Mouse (Mus musculus) C2C12 (cell line): ENCODE measurements at regions not wholly inside any gene's neighbourhood (a gene's known extent, or its start where the extent isn't known, plus 50 kb on each side); places are given as distances from the start of the nearest gene placed in this dataset.

Experiments used
- H3K27me3 ChIP-seq: one replicate; pipeline ENCODE4 v1.6.1; 2011; ENCODE audit not compliant: control insufficient read depth, insufficient read depth, insufficient read length
- H3K36me3 ChIP-seq: one replicate; pipeline ENCODE4 v1.6.1; 2011; ENCODE audit not compliant: control insufficient read depth, insufficient read depth
- H3K4me3 ChIP-seq: one replicate; pipeline ENCODE4 v1.5.1; 2011; ENCODE audit warnings: mild to moderate bottlenecking, control low read depth; ENCODE audit not compliant: poor library complexity, insufficient read depth, severe bottlenecking
- H3K79me2 ChIP-seq: one replicate; pipeline ENCODE4 v1.6.1; 2011; ENCODE audit not compliant: control insufficient read depth, insufficient read depth
- H3K79me3 ChIP-seq: one replicate; pipeline ENCODE4 v1.6.1; 2011; ENCODE audit warnings: low read depth, control low read depth
- H3ac ChIP-seq: one replicate; pipeline ENCODE3; 2011; ENCODE audit warnings: low read depth; ENCODE audit not compliant: control insufficient read depth, insufficient read length
- CEBPB ChIP-seq: IDR thresholded peaks from one replicate; pipeline ENCODE4 v1.6.1; 2011; ENCODE audit warnings: low read depth, mild to moderate bottlenecking, control low read depth, moderate library complexity
- CTCF ChIP-seq: IDR thresholded peaks from one replicate; pipeline ENCODE4 v1.5.1; 2011; ENCODE audit not compliant: control insufficient read depth, insufficient read depth, insufficient read length
- FOSL1 ChIP-seq: IDR thresholded peaks from one replicate; pipeline ENCODE4 v1.8.0; 2011; ENCODE audit warnings: mild to moderate bottlenecking, low read length; ENCODE audit not compliant: poor library complexity, insufficient read depth, severe bottlenecking
- MAX ChIP-seq: IDR thresholded peaks from one replicate; pipeline ENCODE4 v1.6.1; 2011; ENCODE audit warnings: mild to moderate bottlenecking, control low read depth
- MYOD1 ChIP-seq: IDR thresholded peaks from one replicate; pipeline ENCODE4 v1.6.1; 2011; ENCODE audit warnings: low read depth; ENCODE audit not compliant: control insufficient read depth, insufficient read length
- MYOG ChIP-seq: IDR thresholded peaks from one replicate; pipeline ENCODE4 v1.6.1; 2011; ENCODE audit not compliant: control insufficient read depth, insufficient read length; ENCODE audit errors: extremely low read depth
- USF1 ChIP-seq: IDR thresholded peaks from one replicate; pipeline ENCODE4 v1.6.1; 2011; ENCODE audit warnings: low read depth, mild to moderate bottlenecking, control low read depth, moderate library complexity

DNA sequence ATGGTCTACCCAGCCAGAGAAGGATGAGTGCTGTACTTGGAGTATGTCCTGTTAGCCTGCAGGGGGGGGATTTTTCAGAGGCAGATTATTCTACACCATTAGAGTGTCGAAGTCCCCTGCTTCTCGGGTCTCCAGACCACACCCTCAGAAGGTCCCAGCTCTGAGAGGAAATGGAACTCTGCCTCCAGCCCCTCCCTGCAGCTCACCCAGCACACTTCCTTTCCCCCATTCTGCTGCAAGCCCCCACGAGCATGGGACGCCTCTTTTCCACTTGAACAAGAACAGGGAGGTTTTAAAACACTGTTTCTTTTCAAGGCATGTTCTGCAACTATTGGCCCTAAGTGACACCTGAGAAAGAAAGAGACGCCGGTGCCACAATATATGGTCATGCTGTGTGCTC, 282.8 kb upstream of the Zmiz1 start:
- H3K79me3 ChIP-seq, result no peaks in the 10 kb centered on the region
- no peaks in the 10 kb centered on the region for H3K36me3 ChIP-seq
- no peaks in the 10 kb centered on the region for H3K27me3 ChIP-seq
- no peaks in the 10 kb centered on the region for H3K79me2 ChIP-seq
- TF ChIP-seq CTCF, result no peak
- TF ChIP-seq USF1, result no peak
- no peak for TF ChIP-seq MYOG
- no peak for TF ChIP-seq CEBPB
- H3ac ChIP-seq, result no peak overlapping the region
- no peak overlapping the region for H3K4me3 ChIP-seq

DNA sequence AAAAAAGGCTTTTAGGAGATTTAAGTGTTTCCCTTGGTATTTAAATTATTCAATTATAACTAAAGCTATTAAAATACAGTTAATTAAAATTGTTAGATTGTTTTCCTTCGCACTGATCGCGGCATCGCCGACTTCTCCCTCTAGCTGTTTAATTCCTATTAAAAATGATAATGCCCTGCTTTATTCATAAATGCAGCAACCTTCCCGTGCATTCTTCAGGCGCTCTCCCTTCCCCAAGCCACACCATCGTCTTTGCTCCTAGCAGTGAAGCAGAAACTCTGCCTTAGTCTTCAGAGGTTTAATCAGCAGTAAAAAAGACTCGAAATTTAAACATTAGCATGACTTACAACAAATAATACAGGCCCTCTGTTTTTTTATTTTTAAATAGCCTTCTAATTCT, 278.9 kb upstream of the Zmiz1 start:
- H3ac ChIP-seq, result no peak overlapping the region
- no peaks in the 10 kb centered on the region for H3K36me3 ChIP-seq
- TF ChIP-seq FOSL1, result no peak
- TF ChIP-seq MAX, result no peak
- TF ChIP-seq USF1, result no peak
- no peak for TF ChIP-seq CEBPB
- TF ChIP-seq CTCF, result no peak
- TF ChIP-seq MYOG, result no peak
- no peak for TF ChIP-seq MYOD1
- no peaks in the 10 kb centered on the region for H3K79me2 ChIP-seq
- no peak overlapping the region for H3K4me3 ChIP-seq
- no peaks in the 10 kb centered on the region for H3K79me3 ChIP-seq
- H3K27me3 ChIP-seq, result no peaks in the 10 kb centered on the region

DNA sequence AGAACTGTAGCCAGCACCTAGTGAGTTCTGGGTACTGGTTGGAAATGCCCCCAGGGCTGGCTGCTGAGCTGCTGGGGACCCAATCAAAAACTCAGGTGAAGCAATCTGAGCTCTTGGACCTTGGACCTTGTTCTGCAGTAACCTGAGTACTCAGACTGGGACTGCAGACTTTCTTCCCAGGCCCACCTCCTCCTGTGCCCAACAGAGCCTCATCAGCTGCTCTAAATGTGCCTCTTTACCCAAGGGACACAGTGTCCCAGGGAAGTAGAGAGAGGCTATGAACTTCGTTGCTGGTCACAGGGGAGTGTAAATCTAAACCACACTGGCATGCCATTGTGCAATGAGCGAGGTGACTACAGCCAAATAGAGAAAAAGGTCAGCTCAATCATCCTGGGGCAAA, 277.6 kb upstream of the Zmiz1 start:
- Histone ChIP-seq H3K36me3 (no peaks in the 10 kb centered on the region), H3K4me3 (no peak overlapping the region), H3ac (no peak overlapping the region), H3K27me3 (no peaks in the 10 kb centered on the region), H3K79me3 (no peaks in the 10 kb centered on the region), H3K79me2 (no peaks in the 10 kb centered on the region)
- TF ChIP-seq MYOG (no peak), CEBPB (peak; percentile 95)

DNA sequence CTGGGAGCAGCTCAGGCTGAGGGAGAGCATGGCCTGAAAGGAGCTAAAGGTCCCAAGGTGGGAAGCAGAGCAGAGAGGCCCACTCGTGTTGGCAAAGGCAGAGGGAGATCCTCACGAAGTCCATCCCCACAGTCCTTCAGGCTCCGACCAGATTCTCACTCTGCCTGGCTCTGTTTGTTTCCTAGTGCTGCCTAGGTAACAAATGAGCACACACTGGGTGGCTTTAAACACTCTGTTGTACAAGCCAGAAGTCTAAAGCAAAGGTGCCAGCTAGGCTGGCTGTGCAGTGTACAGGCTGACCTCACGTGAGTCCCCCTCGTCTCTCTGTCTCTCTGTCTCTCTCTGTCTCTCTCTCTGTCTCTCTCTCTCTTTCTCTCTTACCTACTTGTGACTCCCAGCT, 274.9 kb upstream of the Zmiz1 start:
- Histone ChIP-seq H3K79me3 (no peaks in the 10 kb centered on the region), H3ac (no peak overlapping the region), H3K36me3 (no peaks in the 10 kb centered on the region), H3K4me3 (no peak overlapping the region), H3K79me2 (no peaks in the 10 kb centered on the region), H3K27me3 (no peaks in the 10 kb centered on the region)
- no peak for TF ChIP-seq CEBPB

DNA sequence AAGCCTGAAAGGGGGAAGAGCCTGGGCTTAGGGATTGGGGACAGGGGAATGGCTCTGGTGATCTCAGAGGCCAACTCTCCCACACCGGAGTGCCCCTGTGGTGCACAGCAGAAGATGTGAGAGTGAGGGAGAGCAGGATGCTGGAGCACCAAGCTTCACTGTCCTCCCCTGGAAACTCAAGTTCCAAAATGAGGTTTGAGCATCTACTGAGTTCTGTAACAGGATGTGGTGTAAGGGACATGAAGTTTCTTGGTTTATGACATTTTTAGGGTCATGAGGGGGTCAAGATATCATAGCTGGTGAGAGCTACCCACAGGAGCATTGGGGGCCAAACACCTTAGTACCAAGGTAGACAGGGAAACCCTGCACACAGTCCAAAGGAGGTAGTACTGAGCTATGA, 274.1 kb upstream of the Zmiz1 start:
- Histone ChIP-seq H3ac (no peak overlapping the region), H3K4me3 (no peak overlapping the region), H3K36me3 (no peaks in the 10 kb centered on the region), H3K79me2 (no peaks in the 10 kb centered on the region), H3K79me3 (no peaks in the 10 kb centered on the region), H3K27me3 (no peaks in the 10 kb centered on the region)
- TF ChIP-seq FOSL1 (no peak), CEBPB (no peak), MYOD1 (no peak), MYOG (no peak), USF1 (no peak), MAX (no peak), CTCF (no peak)

DNA sequence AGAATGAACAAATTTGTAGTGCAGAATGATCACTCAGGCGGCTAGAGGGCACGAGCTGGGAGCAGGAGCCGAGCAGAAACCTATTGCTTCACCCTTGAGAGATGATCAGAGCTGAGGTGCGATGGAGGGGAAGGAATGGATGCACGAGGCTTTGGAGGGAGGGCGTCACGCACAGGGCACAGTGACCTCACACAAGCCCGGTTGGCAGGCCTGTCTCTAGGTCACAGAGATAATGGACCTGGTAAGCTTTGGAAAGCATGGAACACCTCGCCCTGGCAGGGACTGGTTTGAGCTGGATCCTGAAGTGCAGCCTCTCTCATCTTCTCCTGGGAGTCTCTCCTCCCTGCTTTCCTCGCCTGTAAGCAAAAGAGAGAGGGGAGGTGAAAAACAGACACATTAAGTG, 273.4 kb upstream of the Zmiz1 start:
- TF ChIP-seq CTCF (no peak), MAX (no peak), USF1 (no peak), FOSL1 (no peak), MYOG (no peak), MYOD1 (no peak), CEBPB (no peak)
- Histone ChIP-seq H3K79me2 (no peaks in the 10 kb centered on the region), H3K4me3 (no peak overlapping the region), H3K79me3 (no peaks in the 10 kb centered on the region), H3K27me3 (no peaks in the 10 kb centered on the region), H3ac (no peak overlapping the region), H3K36me3 (no peaks in the 10 kb centered on the region)
